ENCODE assay signal across 10 mouse cellular contexts in genomic region chr17:45734333-45734732, GRCm38 (mm10). TPM values are rescaled to one million over a fixed set of nuclear protein-coding genes. Genes with fewer than 3 reads are reported as not detected.
DNase-seq lines count a peak whose midpoint lies in the region; ATAC-seq and TF ChIP-seq lines count a peak whose summit lies in the region.
"Had no signal": no experiment of that assay in that cellular context is flagged by ENCODE, and none has a peak within 500 bp of the region (broad histone marks: within the 10 kb centered on the region; RNA-seq: fewer than 3 reads in every experiment).

No protein-coding gene starts in this region.

- H3K27ac ChIP-seq in heart, embryonic 12.5 days (ENCODE audit: poor library complexity, severe bottlenecking): peak overlapping the region; percentile 61
- peak overlapping the region; percentile 59 for H3K27ac ChIP-seq in MEL (ENCODE audit: control insufficient read depth, low read depth, low read length)
- H3K27ac ChIP-seq in hindbrain, embryonic 12.5 days: peak overlapping the region; percentile 71
- no peak overlapping the region for H3K27ac ChIP-seq in midbrain, embryonic 11.5 days (ENCODE audit: low read depth, low read length)

- H3K27me3 ChIP-seq in heart, embryonic 12.5 days (replicated peaks): peaks cover 24% of the 10 kb centered on the region
- H3K27me3 ChIP-seq in MEL (ENCODE audit: control insufficient read depth in 1 of 2, insufficient read depth in 2 of 2, low read length in 2 of 2): no peaks in the 10 kb centered on the region
- H3K27me3 ChIP-seq in hindbrain, embryonic 12.5 days: peaks cover 17% of the 10 kb centered on the region
- peaks cover 13% of the 10 kb centered on the region for H3K27me3 ChIP-seq in midbrain, embryonic 11.5 days (ENCODE audit: control insufficient read depth, insufficient read depth, low read length)

- H3K79me2 ChIP-seq in MEL (ENCODE audit: control insufficient read depth, insufficient read depth, low read length, poor library complexity): peaks cover 2% of the 10 kb centered on the region; the same call in 1 of the 2 replicates

- H3K4me3 ChIP-seq in heart, embryonic 12.5 days: peak overlapping the region; percentile 39
- H3K4me3 ChIP-seq in MEL (ENCODE audit: control insufficient read depth in 1 of 2, insufficient read depth in 1 of 2, low read depth in 2 of 2, low read length in 2 of 2): peak overlapping the region; percentile 60 to 82
- H3K4me3 ChIP-seq in hindbrain, embryonic 12.5 days: peak overlapping the region; percentile 28
- no peak overlapping the region for H3K4me3 ChIP-seq in midbrain, embryonic 11.5 days (ENCODE audit: low read depth, low read length)

- intact Hi-C loops in heart, postnatal 25 days (cut with DNase I): loop anchor here (5.0 to 10.0 kb wide), 2 partner anchors 110 to 563 kb away; partner anchors contain the start of gene Dlk2

- no peak for TF ChIP-seq EP300 in MEL (IDR thresholded peaks at IDR 0.05; ENCODE audit: low read depth in 1 of 2, low read length in 2 of 2)

- H3K36me3 ChIP-seq in heart, embryonic 12.5 days: no peaks in the 10 kb centered on the region
- 0 out of 4 replicates have a peak, but pooled peaks cover 0 to 2% of the 10 kb centered on the region in 2 experiments for H3K36me3 ChIP-seq in MEL (ENCODE audit: control insufficient read depth in 1 of 2, insufficient read depth in 2 of 2, low read length in 2 of 2)
- no peaks in the 10 kb centered on the region for H3K36me3 ChIP-seq in hindbrain, embryonic 12.5 days
- H3K36me3 ChIP-seq in midbrain, embryonic 11.5 days (ENCODE audit: control insufficient read depth, insufficient read depth, low read length): no peaks in the 10 kb centered on the region

- peak overlapping the region; percentile 58 for H3K9ac ChIP-seq in heart, embryonic 12.5 days
- H3K9ac ChIP-seq in MEL (ENCODE audit: control insufficient read depth, low read depth, low read length, poor library complexity, severe bottlenecking): peak overlapping the region; percentile 77
- peak overlapping the region; percentile 56; the same call in 1 of the 2 replicates for H3K9ac ChIP-seq in hindbrain, embryonic 12.5 days
- peak overlapping the region; percentile 71 for H3K9ac ChIP-seq in midbrain, embryonic 11.5 days (ENCODE audit: low read length)

- TF ChIP-seq POLR2A in MEL (IDR thresholded peaks at IDR 0.05; ENCODE audit: control insufficient read depth in 1 of 2, insufficient read depth in 1 of 2, low read depth in 1 of 2, low read length in 2 of 2, poor library complexity in 1 of 2): no peak

- no peak for ATAC-seq in heart, embryonic 12.5 days (ENCODE audit: insufficient number of reproducible peaks, low FRiP score)
- ATAC-seq in hindbrain, embryonic 12.5 days (ENCODE audit: low FRiP score): no peak
- no peak for ATAC-seq in midbrain, embryonic 11.5 days (ENCODE audit: low FRiP score)
- no peak for ATAC-seq in frontal cortex, adult (ENCODE audit: low TSS enrichment)
- ATAC-seq: CD4-positive, CD25-positive, alpha-beta regulatory T cell, adult 4 months had no signal

- TF ChIP-seq CTCF in MEL (IDR thresholded peaks at IDR 0.05 in 2 of 3, conservative IDR thresholded peaks at IDR 0.05 in 1 of 3; ENCODE audit: control insufficient read depth in 1 of 3, insufficient read depth in 1 of 3, low read depth in 2 of 3, low read length in 3 of 3, poor library complexity in 1 of 3, severe bottlenecking in 1 of 3): no peak

- H3K9me3 ChIP-seq in heart, embryonic 12.5 days (replicated peaks): no peaks in the 10 kb centered on the region
- H3K9me3 ChIP-seq in MEL (replicated peaks; ENCODE audit: insufficient read depth, low read length): no peaks in the 10 kb centered on the region
- no peaks in the 10 kb centered on the region for H3K9me3 ChIP-seq in hindbrain, embryonic 12.5 days (replicated peaks)
- no peaks in the 10 kb centered on the region for H3K9me3 ChIP-seq in midbrain, embryonic 11.5 days (ENCODE audit: control insufficient read depth, low read length)

- peak overlapping the region; percentile 77 for H3K4me2 ChIP-seq in heart, embryonic 12.5 days
- peak overlapping the region; percentile 67 for H3K4me2 ChIP-seq in hindbrain, embryonic 12.5 days (replicated peaks)
- peak overlapping the region; percentile 63; the same call in 1 of the 2 replicates for H3K4me2 ChIP-seq in midbrain, embryonic 11.5 days

- DNase-seq in heart, postnatal 25 days (ENCODE audit: low spot score): no peak
- DNase-seq in MEL (ENCODE audit: low read depth, low spot score): peak; percentile 71
- no peak for DNase-seq in midbrain, embryonic 11.5 days (ENCODE audit: low spot score, missing footprints)
- DNase-seq in layer of hippocampus, adult 11-12 months (ENCODE audit: low spot score): no peak
- DNase-seq in ovary, postnatal 10 days (ENCODE audit: low spot score): no peak

- H3K4me1 ChIP-seq in heart, embryonic 12.5 days (replicated peaks): peaks cover 54% of the 10 kb centered on the region
- peaks cover 2 to 22% of the 10 kb centered on the region in 2 experiments for H3K4me1 ChIP-seq in MEL (ENCODE audit: control insufficient read depth in 1 of 2, insufficient read depth in 2 of 2, low read length in 2 of 2)
- H3K4me1 ChIP-seq in hindbrain, embryonic 12.5 days: peaks cover 40% of the 10 kb centered on the region
- H3K4me1 ChIP-seq in midbrain, embryonic 11.5 days (ENCODE audit: control insufficient read depth, insufficient read depth, low read length): peaks cover 32% of the 10 kb centered on the region

- WGBS in heart, embryonic 12.5 days: 32% methylated on average over 3 of the region's 3 CpGs
- WGBS in hindbrain, embryonic 12.5 days: 8% methylated on average over 3 of the region's 3 CpGs
- 4% methylated on average over 3 of the region's 3 CpGs for WGBS in midbrain, embryonic 11.5 days

- TF ChIP-seq RAD21 in MEL (IDR thresholded peaks at IDR 0.05; ENCODE audit: low read depth, low read length): no peak

TF ChIP-seq in MEL, 35 proteins besides CTCF, POLR2A, EP300 and RAD21:
- TF ChIP-seq CHD1 (IDR thresholded peaks at IDR 0.05; ENCODE audit: low read depth, low read length) (peak; percentile 77; the same call in 1 of the 2 replicates), CHD2 (IDR thresholded peaks at IDR 0.05; ENCODE audit: low read length) (0 out of 2 replicates have a peak, but pooled peaks have one; percentile 39), MAX (IDR thresholded peaks at IDR 0.05; ENCODE audit: low read length) (no peak)

RNA-seq across cellular contexts. Expression of gene 1600014C23Rik, which starts 0.7 kb away (rescaled TPM):
- polyA plus RNA-seq in heart, embryonic 12.5 days (2016; fragmentation: Nextera tagmentation; extraction: Ambion mirVana): 0.61 TPM in 1 of 2 replicates, not detected in the other
- total RNA-seq in heart, postnatal 25 days (2021): under 1 TPM; 0.55 to 0.75 TPM
- total RNA-seq in MEL (2012; rRNA removed): 0.81 and 2.1 TPM in 2 replicates
- polyA plus RNA-seq in MEL (2012; ENCODE audit: insufficient read depth in 1 of 2, insufficient read length in 2 of 2, low read depth in 1 of 2, low replicate concordance in 2 of 2, missing spikeins in 1 of 2): 1 to 10 TPM in 1 of 2 experiments, not detected in 1; 2.7 TPM
- polyA plus RNA-seq in hindbrain, embryonic 12.5 days (2016; fragmentation: Nextera tagmentation; extraction: Ambion mirVana): not detected in 2 replicates
- polyA plus RNA-seq in midbrain, embryonic 11.5 days (2014; fragmentation: Nextera tagmentation; extraction: Ambion mirVana): 0.48 TPM in 1 of 2 replicates, not detected in the other
- total RNA-seq: left cerebral cortex, adult 18-20 months had no signal
- polyA plus RNA-seq: CD4-positive, CD25-positive, alpha-beta regulatory T cell, adult 4 months had no signal

RNA-seq across cellular contexts. Expression of gene Tmem63b, which starts 47.6 kb away (rescaled TPM):
- 41.2 and 41.4 TPM in 2 replicates for polyA plus RNA-seq in heart, embryonic 12.5 days (2016; fragmentation: Nextera tagmentation; extraction: Ambion mirVana)
- total RNA-seq in heart, postnatal 25 days (2021): 10 to 100 TPM; 83.5 to 86.1 TPM
- 12.0 and 12.3 TPM in 2 replicates for total RNA-seq in MEL (2012; rRNA removed)
- 10 to 100 TPM in 1 of 2 experiments, not detected in 1; 37.9 TPM for polyA plus RNA-seq in MEL (2012; ENCODE audit: insufficient read depth in 1 of 2, insufficient read length in 2 of 2, low read depth in 1 of 2, low replicate concordance in 2 of 2, missing spikeins in 1 of 2)
- 102 TPM in 2 replicates for polyA plus RNA-seq in hindbrain, embryonic 12.5 days (2016; fragmentation: Nextera tagmentation; extraction: Ambion mirVana)
- polyA plus RNA-seq in midbrain, embryonic 11.5 days (2014; fragmentation: Nextera tagmentation; extraction: Ambion mirVana): 43.3 and 49.3 TPM in 2 replicates

RNA-seq across cellular contexts. Expression of gene Mrpl14, which starts 48.2 kb away (rescaled TPM):
- 128 and 129 TPM in 2 replicates for polyA plus RNA-seq in heart, embryonic 12.5 days (2016; fragmentation: Nextera tagmentation; extraction: Ambion mirVana)
- total RNA-seq in heart, postnatal 25 days (2021): 100 to 1,000 TPM; 132 to 139 TPM
- total RNA-seq in MEL (2012; rRNA removed): 66.2 and 68.0 TPM in 2 replicates
- 100 to 1,000 TPM in 1 of 2 experiments, not detected in 1; 159 TPM for polyA plus RNA-seq in MEL (2012; ENCODE audit: insufficient read depth in 1 of 2, insufficient read length in 2 of 2, low read depth in 1 of 2, low replicate concordance in 2 of 2, missing spikeins in 1 of 2)
- 98.1 and 110 TPM in 2 replicates for polyA plus RNA-seq in hindbrain, embryonic 12.5 days (2016; fragmentation: Nextera tagmentation; extraction: Ambion mirVana)
- 111 and 114 TPM in 2 replicates for polyA plus RNA-seq in midbrain, embryonic 11.5 days (2014; fragmentation: Nextera tagmentation; extraction: Ambion mirVana)
